Mouse (Mus musculus) cortical plate, adult 2 months (tissue): ENCODE results near the gene Nlgn2. TPM values are rescaled to one million over a fixed set of nuclear protein-coding genes. Genes with fewer than 3 reads are reported as not detected.

Experiments used
- H3K27ac ChIP-seq: fragments of 200-500 bp; 2 replicates; pipeline ENCODE4 v1.5.1; 2012; ENCODE audit warnings: low read length, control low read depth, inconsistent platforms; ENCODE audit not compliant: insufficient read depth
- H3K4me1 ChIP-seq: fragments of 200-500 bp; 2 replicates; pipeline ENCODE4 v1.6.1; 2011; ENCODE audit warnings: low read length; ENCODE audit not compliant: control insufficient read depth, insufficient read depth
- H3K4me3 ChIP-seq: fragments of 200-500 bp; 2 replicates; pipeline ENCODE4 v1.5.1; 2011; ENCODE audit warnings: mild to moderate bottlenecking, low read length, control low read depth; ENCODE audit not compliant: insufficient read depth
- CTCF ChIP-seq: fragments of 200-500 bp; IDR thresholded peaks from 2 replicates; pipeline ENCODE4 v1.5.1; 2011; ENCODE audit warnings: mild to moderate bottlenecking, control low read depth, low read length; ENCODE audit not compliant: insufficient read depth; ENCODE audit errors: extremely low read depth
- POLR2A ChIP-seq: fragments of 200-500 bp; IDR thresholded peaks from 2 replicates; pipeline ENCODE4 v1.6.1; 2011; ENCODE audit warnings: mild to moderate bottlenecking, low read length, control low read depth; ENCODE audit not compliant: insufficient read depth; ENCODE audit errors: extremely low read depth
- polyA plus RNA-seq: library from polyadenylated mRNA; depleted of rRNA; stranded (reverse); fragments of >200 nt; gene quantifications from 2 replicates; pipeline ENCODE4 v1.2.3, GENCODE M21; 2012

The Nlgn2 gene
- polyA plus RNA-seq, 1 experiment, result 112 TPM

DNA sequence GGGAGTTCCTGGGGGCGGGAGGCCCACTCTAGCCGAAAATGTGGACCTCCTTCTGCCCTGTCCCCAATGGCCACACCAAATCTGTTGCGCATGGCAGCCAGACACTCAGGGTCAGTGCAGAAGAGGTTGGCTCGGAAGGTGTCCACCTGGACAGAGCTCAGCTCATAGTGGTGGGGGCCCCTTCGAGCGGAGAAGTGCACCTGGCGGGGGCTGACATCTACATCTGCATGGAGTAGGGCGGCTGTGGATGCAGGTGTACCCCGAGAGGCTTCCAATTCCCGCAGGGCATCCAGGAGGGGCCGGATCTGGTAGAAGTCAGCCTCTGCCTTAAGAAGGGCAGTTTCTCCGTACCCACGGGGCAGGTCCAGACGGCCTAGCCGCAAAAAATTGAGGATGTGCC is 42.1 kb upstream of the Nlgn2 start:
- Histone ChIP-seq H3K27ac (no peak overlapping the region), H3K4me1 (no peaks in the 10 kb centered on the region), H3K4me3 (no peak overlapping the region)
- TF ChIP-seq CTCF, result no peak
- no peak for TF ChIP-seq POLR2A

DNA sequence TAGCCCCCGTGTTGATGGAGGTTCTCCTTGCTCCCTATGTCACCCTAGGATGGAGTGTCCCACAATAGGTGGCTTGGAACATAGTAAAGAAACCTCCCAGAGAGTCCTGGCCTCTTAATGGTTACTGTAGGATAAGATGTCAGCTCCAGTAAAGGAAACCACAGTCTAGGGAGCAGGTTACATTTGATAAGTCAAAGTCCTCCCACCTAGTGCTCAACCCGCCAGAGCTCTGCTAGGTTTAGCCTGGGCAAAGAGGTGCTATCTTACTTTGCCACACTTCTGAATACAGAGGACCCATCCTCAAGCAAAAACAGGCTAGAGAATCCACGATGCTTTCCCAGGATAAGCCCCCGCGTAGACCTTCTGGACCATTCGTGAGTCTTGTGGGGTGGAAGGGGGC is 41.4 kb upstream of the Nlgn2 start:
- Histone ChIP-seq H3K4me3 (no peak overlapping the region), H3K4me1 (no peaks in the 10 kb centered on the region), H3K27ac (no peak overlapping the region)
- TF ChIP-seq POLR2A (no peak), CTCF (no peak)

DNA sequence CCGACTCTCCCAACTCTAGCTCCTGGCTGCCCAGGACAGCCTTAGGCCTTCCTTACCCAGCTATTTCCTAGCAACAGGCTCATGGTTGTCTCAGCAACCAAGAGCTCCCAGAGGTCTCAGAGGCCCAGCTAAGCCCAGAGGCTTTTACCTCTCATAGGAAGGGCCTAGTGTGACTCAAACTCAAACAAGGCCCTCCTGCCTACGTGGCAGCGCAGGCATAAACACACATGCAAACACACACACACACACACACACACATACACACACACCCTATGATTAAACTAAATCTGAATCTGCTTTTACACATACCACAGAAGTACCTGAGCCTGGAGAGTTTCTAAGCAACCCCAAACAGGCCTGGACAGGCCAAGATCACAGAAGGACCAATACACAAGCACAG is 40.8 kb upstream of the Nlgn2 start:
- no peaks in the 10 kb centered on the region for H3K4me1 ChIP-seq
- H3K4me3 ChIP-seq, result no peak overlapping the region
- H3K27ac ChIP-seq, result no peak overlapping the region
- TF ChIP-seq CTCF, result no peak
- no peak for TF ChIP-seq POLR2A

DNA sequence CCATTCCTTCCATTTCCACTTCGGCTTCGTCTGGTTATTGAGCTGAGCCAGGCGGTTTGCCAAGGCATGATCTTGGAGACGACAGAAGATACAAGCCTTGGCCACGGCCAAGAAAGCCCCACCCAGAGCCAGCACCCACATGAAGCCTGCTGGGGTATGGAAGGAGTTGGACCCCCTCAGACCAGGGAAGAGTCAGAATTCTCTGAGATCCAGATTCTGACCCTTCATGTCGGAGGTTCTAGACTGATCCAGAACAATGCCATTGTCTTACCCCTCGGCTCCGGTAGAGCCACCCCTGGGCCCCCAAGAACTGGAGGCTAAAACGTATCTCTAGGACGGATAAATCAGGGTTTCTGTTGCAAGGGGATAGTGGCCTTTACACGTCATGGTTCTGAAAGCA is 40.3 kb upstream of the Nlgn2 start, which contains the start of gene Tmem95:
Gene Tmem95, minus strand, starts transcription at position 141 of the 400 bp plus-strand sequence.
- Histone ChIP-seq H3K4me3 (no peak within 1 kb of the TSS), H3K27ac (no peak within 1 kb of the TSS), H3K4me1 (no peaks in the 10 kb centered on the region)
- no peak for TF ChIP-seq CTCF

DNA sequence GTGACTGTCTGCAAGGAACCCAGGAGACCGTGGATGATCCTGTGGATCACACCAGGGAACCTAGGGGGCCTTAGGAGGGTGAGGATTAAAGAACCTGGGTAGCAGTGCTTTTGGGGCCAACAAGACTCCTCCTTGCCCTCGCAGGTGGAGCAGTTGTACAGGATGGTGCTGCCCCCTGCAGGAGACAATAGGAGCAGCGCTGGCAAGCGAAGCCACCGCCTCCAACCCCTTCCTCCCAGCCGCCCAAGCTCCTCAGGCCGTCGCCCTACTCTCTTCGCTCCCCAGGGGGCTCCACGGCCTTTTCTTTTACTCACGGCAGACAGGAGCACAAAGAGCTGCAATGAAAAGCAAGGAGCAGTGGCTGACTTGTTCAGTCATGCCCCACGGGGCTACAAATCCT is 39.3 kb upstream of the Nlgn2 start:
- TF ChIP-seq CTCF, result peak; percentile 71
- no peak for TF ChIP-seq POLR2A
- no peaks in the 10 kb centered on the region for H3K4me1 ChIP-seq
- H3K27ac ChIP-seq, result no peak overlapping the region
- H3K4me3 ChIP-seq, result no peak overlapping the region

DNA sequence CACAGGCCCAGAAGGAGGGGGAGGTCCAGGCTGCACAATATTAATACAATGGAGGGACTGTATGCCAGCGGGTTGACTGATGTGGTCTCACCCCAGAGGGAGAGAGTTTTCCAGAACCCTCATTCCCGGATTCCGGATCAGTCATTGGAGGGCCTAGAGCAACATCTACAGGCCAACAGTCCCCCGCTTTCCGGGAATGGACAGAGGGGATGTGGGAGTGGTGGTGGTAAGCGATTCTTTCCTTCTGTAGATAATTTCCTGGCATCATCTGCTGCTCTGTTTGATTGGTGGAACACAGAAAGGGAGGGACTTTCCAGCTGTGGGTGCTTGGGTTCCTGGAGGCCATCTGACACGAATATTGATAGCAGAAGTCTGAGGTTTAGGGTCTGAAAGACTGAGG is 38.6 kb upstream of the Nlgn2 start:
- H3K4me1 ChIP-seq, result no peaks in the 10 kb centered on the region
- no peak overlapping the region for H3K27ac ChIP-seq
- TF ChIP-seq CTCF (no peak), POLR2A (no peak)
- no peak overlapping the region for H3K4me3 ChIP-seq

DNA sequence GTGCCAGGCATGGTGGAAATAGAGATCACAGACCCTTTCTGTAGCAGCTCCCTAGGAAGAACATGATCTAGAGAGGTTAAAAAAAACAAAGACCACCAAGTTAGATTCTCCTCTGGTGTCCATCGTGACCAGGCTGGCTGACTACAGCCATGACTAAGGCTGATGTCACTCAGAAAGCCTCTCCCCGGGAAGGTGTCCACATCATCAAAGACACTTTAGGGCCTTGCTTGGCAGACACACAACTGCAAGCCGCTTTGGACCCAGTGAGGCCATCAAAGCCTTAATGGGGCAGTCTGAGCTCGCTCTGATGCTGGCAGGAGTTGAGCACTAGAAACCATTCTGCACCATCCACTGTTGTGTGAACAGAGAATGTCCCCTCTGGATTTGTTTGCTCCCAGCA is 34.9 kb upstream of the Nlgn2 start:
- Histone ChIP-seq H3K4me3 (no peak overlapping the region), H3K27ac (no peak overlapping the region), H3K4me1 (no peaks in the 10 kb centered on the region)
- TF ChIP-seq CTCF (no peak), POLR2A (no peak)

DNA sequence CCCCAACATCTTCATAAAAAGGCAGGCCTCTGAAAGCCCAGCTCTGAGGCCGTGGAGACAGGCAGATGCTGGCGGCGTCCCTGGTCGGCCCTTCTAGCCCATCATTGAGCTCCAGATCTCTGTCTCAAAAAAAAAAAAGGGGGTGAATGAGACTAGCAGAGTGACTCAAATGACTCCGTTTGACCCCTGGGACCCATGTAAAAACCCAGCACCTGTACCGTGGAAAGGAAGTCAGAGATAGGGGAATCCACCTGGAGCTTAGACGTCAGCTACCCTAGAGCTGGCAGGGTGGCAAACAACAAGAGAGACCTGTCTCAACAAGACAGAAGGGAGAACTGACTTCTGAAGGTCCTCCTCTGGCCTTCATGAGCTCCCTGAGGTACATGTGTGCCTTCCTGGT is 34.2 kb upstream of the Nlgn2 start:
- TF ChIP-seq POLR2A, result no peak
- TF ChIP-seq CTCF, result no peak
- Histone ChIP-seq H3K4me1 (no peaks in the 10 kb centered on the region), H3K4me3 (no peak overlapping the region), H3K27ac (no peak overlapping the region)

DNA sequence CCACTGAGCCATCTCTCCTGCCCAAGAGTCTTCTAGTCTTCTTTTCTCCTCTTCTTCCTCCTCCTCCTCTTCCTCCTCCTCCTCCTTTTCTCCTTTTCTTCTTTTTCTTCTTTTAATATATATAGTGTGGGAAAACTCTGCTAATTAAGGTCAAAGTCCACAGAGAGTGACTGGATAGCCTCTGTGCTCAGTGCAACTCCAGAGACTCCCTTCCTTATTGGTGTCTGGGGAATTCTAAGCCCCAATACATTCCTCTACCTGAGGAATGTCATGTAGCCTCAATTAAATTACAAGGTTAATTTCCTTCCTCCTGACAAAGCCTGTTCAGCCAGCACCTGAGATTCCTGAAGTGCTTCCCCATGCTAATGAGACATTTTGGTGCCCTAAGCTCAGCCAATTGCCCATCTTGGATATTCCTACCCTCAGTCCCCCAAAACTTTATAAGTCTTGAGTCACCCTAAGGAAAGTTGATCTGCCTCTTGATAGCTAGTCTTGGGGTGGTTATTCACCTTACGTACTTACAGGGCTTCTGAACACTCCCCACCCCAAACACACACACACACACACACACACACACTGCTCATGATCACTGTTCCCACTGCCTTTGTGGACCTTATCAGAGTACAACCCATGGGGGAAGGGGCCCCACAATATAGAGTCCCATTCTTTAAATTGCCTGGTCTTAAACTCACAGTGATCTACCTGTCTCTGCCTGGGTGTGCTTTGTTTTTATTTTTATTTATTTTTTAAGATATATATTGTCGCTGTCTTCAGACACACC is 32.9 kb upstream of the Nlgn2 start:
- H3K4me1 ChIP-seq, result peaks cover 2% of the 10 kb centered on the region; the same call in 1 of the 2 replicates
- no peak overlapping the region for H3K27ac ChIP-seq
- TF ChIP-seq POLR2A (no peak), CTCF (no peak)
- no peak overlapping the region for H3K4me3 ChIP-seq

DNA sequence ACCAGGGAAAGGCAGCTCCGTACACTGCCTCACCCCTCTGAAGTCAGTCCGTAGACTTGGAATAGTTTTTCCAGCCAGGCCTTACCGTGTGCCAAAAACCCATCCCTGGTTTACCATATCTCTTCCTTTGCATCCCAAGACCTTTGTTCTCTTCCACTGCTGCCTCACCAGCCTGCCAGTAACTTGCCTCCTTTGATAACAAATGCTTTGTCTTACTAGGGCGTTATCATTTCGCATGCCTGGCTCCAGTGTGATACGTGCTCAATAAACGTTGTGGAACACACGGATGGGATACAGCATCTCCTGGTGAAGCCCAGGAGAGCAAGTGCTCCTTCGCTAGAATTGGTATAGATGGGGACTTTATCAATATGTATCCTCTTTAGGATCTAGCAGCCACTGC is 29.8 kb upstream of the Nlgn2 start:
- no peak for TF ChIP-seq CTCF
- no peak for TF ChIP-seq POLR2A
- H3K4me3 ChIP-seq, result no peak overlapping the region
- no peak overlapping the region for H3K27ac ChIP-seq
- peaks cover 2% of the 10 kb centered on the region; the same call in 1 of the 2 replicates for H3K4me1 ChIP-seq
